Mouse (Mus musculus): ENCODE data around the gene Srcin1.

GRCm38 (mm10) chr11:97575075-97575474 lies 911 bp downstream of the Srcin1 start:
- TF ChIP-seq POLR2A (IDR thresholded peaks at IDR 0.05; ENCODE audit: insufficient read depth, low read length) (no peak), CTCF (IDR thresholded peaks at IDR 0.05; ENCODE audit: low read depth, low read length) (no peak)

All from ES-Bruce4 (cell line).